Mouse (Mus musculus): ENCODE results near the gene Lrrc1.

Gene Lrrc1

DNA sequence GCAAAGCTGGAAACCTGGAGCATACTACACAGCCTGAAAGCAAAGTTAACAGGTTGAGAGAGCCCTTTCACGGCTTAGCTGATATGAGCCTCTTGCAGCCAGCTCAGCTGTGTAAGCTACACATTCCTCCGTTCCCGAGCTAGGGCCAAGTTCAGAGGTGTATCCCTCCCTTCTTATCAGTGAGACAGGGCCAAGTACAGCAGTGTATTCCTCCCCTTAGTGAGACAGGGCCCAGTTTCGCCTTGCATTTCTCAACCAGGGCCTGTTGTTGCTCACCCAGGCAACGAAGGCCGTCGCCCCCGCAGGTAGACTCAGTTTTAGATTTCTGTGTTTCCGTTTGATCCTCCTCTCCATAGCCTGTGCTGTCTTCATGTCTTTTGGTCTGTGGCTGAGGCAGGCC, 11.8 kb upstream of the Lrrc1 start:
- Histone ChIP-seq H3K4me3 (replicated peaks; ENCODE audit: low read length) (no peak overlapping the region), H3K36me3 (ENCODE audit: insufficient read depth, low read length) (no peaks in the 10 kb centered on the region), H3K4me1 (replicated peaks; ENCODE audit: low read depth, low read length) (no peaks in the 10 kb centered on the region), H3K9me3 (ENCODE audit: low read length) (peaks cover 4% of the 10 kb centered on the region; the same call in 1 of the 2 replicates), H3K27me3 (ENCODE audit: insufficient read depth, low read length) (peaks cover 6% of the 10 kb centered on the region)
- TF ChIP-seq NANOG (IDR thresholded peaks at IDR 0.05; ENCODE audit: borderline replicate concordance, low read length) (no peak), CTCF (conservative IDR thresholded peaks at IDR 0.05; ENCODE audit: low read length) (no peak), POU5F1 (IDR thresholded peaks at IDR 0.05; ENCODE audit: borderline replicate concordance, low read length) (no peak)

DNA sequence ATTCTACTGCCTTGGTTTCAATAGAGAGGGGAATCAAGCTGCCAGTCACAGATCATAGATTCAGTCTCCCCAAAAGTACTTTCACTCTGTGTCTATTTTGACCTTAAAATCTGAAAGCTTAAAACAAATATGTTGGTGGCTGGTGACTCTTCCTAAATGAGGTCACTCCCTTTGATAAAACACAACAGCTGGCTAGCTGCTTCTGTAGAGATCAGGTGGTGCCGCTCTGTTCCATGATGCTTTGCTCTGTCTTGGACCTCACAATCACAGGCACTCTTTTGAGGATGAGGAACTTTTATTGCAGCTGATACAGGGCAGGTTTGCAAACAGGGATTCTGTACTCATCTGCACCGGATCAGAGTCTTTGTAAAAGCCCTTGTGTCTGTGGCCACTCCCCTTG, 8.8 kb upstream of the Lrrc1 start:
- H3K36me3 ChIP-seq (ENCODE audit: insufficient read depth, low read length) = no peaks in the 10 kb centered on the region
- TF ChIP-seq POU5F1 (IDR thresholded peaks at IDR 0.05; ENCODE audit: borderline replicate concordance, low read length) = no peak
- TF ChIP-seq CTCF (conservative IDR thresholded peaks at IDR 0.05; ENCODE audit: low read length) = no peak
- TF ChIP-seq NANOG (IDR thresholded peaks at IDR 0.05; ENCODE audit: borderline replicate concordance, low read length) = no peak
- no peak overlapping the region for H3K4me3 ChIP-seq (replicated peaks; ENCODE audit: low read length)
- H3K9me3 ChIP-seq (ENCODE audit: low read length) = no peaks in the 10 kb centered on the region
- H3K4me1 ChIP-seq (replicated peaks; ENCODE audit: low read depth, low read length) = no peaks in the 10 kb centered on the region
- H3K27me3 ChIP-seq (ENCODE audit: insufficient read depth, low read length) = peaks cover 6% of the 10 kb centered on the region

DNA sequence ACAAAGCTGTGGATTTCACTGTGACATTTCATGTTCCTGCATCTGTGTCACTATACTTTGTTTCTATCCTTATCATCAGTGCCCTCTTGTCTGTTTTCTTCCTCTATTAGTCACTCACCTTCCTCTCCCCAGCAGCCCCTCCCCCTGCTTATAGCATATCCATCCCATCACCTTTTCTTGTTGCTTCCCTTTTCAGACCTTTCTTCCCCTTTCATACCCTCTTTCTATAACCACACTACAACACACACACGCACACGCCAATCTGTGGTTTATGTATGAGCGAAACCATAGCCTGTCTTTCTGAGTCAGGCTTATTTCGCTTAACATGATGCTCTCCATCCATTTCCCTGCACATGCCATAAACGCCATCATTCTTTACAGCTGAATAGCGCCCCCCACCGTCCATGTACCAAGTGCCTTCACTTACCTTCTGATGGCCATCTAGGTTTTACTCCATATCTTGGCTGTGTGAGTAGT, 6.4 kb upstream of the Lrrc1 start:
- no peaks in the 10 kb centered on the region for H3K36me3 ChIP-seq (ENCODE audit: insufficient read depth, low read length)
- H3K4me3 ChIP-seq (replicated peaks; ENCODE audit: low read length) = no peak overlapping the region
- H3K9me3 ChIP-seq (ENCODE audit: low read length) = no peaks in the 10 kb centered on the region
- peaks cover 13% of the 10 kb centered on the region for H3K27me3 ChIP-seq (ENCODE audit: insufficient read depth, low read length)
- peak; percentile 53 for TF ChIP-seq CTCF (conservative IDR thresholded peaks at IDR 0.05; ENCODE audit: low read length)
- TF ChIP-seq NANOG (IDR thresholded peaks at IDR 0.05; ENCODE audit: borderline replicate concordance, low read length) = no peak
- H3K4me1 ChIP-seq (replicated peaks; ENCODE audit: low read depth, low read length) = 0 out of 2 replicates have a peak, but pooled peaks cover under 1% of the 10 kb centered on the region

DNA sequence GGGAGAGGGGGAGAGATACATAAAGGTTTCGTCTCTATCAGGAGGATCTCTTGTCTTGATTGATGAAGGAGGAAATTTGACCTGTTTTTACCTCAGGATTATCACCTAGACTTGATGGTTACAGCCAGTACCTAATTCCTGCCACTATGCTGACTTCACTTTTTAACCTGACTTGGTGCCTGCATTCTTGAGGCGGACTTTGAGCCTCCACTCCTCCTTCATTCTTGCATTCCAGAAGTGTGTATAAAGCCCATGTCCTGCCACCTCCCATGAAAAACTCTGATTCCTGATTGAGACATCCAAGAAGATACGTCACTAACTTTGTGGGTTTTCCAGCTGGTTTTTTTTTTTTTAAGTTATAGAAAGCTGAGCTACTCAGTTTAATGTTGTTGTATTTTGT, 1.3 kb upstream of the Lrrc1 start:
- Histone ChIP-seq H3K4me3 (replicated peaks; ENCODE audit: low read length) (no peak overlapping the region), H3K27me3 (ENCODE audit: insufficient read depth, low read length) (peaks cover 34% of the 10 kb centered on the region), H3K4me1 (replicated peaks; ENCODE audit: low read depth, low read length) (peaks cover 27% of the 10 kb centered on the region), H3K36me3 (ENCODE audit: insufficient read depth, low read length) (no peaks in the 10 kb centered on the region), H3K9me3 (ENCODE audit: low read length) (no peaks in the 10 kb centered on the region)
- no peak for TF ChIP-seq NANOG (IDR thresholded peaks at IDR 0.05; ENCODE audit: borderline replicate concordance, low read length)
- no peak for TF ChIP-seq POU5F1 (IDR thresholded peaks at IDR 0.05; ENCODE audit: borderline replicate concordance, low read length)
- TF ChIP-seq CTCF (conservative IDR thresholded peaks at IDR 0.05; ENCODE audit: low read length) = peak; percentile 20; the same call in 1 of the 2 replicates

DNA sequence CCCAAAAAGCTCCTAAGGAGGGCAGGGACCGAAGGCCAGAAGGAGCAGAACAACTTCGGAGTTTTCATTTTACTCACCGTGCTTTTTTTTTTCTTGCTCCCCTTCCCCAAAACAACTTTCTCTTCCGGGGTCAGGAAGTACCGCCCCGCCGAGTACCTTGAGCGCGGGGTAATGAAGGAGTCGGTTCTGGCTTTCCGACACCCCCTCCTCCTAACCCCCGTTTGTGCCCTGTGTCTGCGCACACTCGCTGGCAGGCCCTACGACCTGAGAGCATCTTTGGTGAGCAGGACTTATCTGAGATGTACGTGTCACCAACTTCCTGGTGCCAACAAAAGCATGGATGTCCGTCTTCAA, 375 bp upstream of the Lrrc1 start:
- no peak for TF ChIP-seq POU5F1 (IDR thresholded peaks at IDR 0.05; ENCODE audit: borderline replicate concordance, low read length)
- TF ChIP-seq NANOG (IDR thresholded peaks at IDR 0.05; ENCODE audit: borderline replicate concordance, low read length) = no peak
- no peak for TF ChIP-seq CTCF (conservative IDR thresholded peaks at IDR 0.05; ENCODE audit: low read length)
- peak overlapping the region; percentile 89 for H3K4me3 ChIP-seq (replicated peaks; ENCODE audit: low read length)
- peaks cover 27% of the 10 kb centered on the region for H3K4me1 ChIP-seq (replicated peaks; ENCODE audit: low read depth, low read length)
- no peaks in the 10 kb centered on the region for H3K9me3 ChIP-seq (ENCODE audit: low read length)
- H3K27me3 ChIP-seq (ENCODE audit: insufficient read depth, low read length) = peaks cover 34% of the 10 kb centered on the region
- no peaks in the 10 kb centered on the region for H3K36me3 ChIP-seq (ENCODE audit: insufficient read depth, low read length)

DNA sequence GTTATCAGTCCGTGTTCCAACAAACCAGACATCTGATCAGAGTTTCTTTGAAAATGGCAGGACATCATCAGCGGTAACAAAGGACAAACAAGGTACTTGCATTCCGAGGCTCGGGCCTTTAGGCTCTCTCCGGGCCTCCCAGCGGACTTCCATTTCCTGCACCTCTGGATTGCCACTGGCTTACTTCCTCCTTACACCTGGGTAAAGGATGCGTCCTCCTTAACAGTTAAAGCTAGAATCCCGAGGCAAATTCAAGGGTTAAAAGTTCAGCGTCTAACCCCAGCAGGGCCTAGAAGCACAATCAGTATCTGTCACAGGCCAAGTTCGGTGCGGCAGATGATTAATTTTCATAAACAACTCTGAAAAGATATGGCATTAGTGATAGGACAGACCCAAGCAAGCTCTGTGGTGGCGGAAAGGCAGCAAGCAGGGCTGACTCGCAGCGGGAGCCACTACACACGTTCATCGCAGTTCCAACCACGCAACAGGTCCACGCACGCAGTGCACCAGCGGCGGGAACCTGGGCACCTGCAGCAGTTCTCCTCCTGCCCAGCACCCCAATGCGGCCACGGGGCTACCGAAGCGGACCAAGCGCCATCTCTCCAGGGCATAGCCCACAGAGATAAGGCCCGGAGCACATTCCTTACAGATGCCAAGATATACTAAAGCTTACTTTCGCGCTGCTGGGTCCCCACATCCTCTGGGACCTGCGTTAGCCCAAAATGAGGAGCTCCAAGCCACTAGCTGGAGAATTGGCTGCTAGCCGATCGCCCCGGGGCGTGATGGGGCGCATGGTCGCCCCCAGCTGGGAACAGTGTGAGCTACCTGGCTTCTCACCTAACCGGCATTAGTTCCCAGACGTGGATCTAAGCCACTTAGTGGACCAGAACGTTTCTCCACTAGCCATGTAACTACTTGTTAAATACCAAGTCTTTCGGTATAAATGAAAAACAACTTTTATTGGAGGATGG, 1.0 kb downstream of the Lrrc1 start:
- Histone ChIP-seq H3K9me3 (ENCODE audit: low read length) (no peaks in the 10 kb centered on the region), H3K27me3 (ENCODE audit: insufficient read depth, low read length) (peaks cover 34% of the 10 kb centered on the region), H3K36me3 (ENCODE audit: insufficient read depth, low read length) (no peaks in the 10 kb centered on the region), H3K4me1 (replicated peaks; ENCODE audit: low read depth, low read length) (peaks cover 32% of the 10 kb centered on the region), H3K4me3 (replicated peaks; ENCODE audit: low read length) (peak overlapping the region; percentile 89)
- TF ChIP-seq POU5F1 (IDR thresholded peaks at IDR 0.05; ENCODE audit: borderline replicate concordance, low read length) (no peak), NANOG (IDR thresholded peaks at IDR 0.05; ENCODE audit: borderline replicate concordance, low read length) (no peak), CTCF (conservative IDR thresholded peaks at IDR 0.05; ENCODE audit: low read length) (no peak)

DNA sequence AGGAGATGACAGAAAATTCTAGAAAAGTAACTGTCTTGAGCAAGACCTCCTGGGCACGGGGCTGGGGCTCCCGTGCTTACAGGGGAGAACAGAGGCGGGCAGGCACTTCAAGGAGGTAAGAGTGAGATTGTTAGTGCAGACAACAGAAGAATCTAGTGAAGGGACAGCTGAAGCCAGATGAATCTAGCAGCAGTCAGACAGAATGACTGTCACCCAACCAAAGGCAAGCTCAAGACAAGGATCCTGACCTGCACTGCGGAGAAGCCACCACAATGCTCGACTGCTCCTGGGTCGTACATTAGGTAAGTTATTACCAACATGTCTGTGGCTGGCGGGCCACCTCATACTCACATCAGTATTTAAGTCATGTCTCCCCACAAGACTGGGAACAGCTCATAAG, 3.1 kb downstream of the Lrrc1 start:
- TF ChIP-seq CTCF (conservative IDR thresholded peaks at IDR 0.05; ENCODE audit: low read length) (no peak), NANOG (IDR thresholded peaks at IDR 0.05; ENCODE audit: borderline replicate concordance, low read length) (no peak), POU5F1 (IDR thresholded peaks at IDR 0.05; ENCODE audit: borderline replicate concordance, low read length) (no peak)
- Histone ChIP-seq H3K36me3 (ENCODE audit: insufficient read depth, low read length) (no peaks in the 10 kb centered on the region), H3K4me3 (replicated peaks; ENCODE audit: low read length) (no peak overlapping the region), H3K27me3 (ENCODE audit: insufficient read depth, low read length) (peaks cover 29% of the 10 kb centered on the region), H3K9me3 (ENCODE audit: low read length) (no peaks in the 10 kb centered on the region), H3K4me1 (replicated peaks; ENCODE audit: low read depth, low read length) (peaks cover 44% of the 10 kb centered on the region)

DNA sequence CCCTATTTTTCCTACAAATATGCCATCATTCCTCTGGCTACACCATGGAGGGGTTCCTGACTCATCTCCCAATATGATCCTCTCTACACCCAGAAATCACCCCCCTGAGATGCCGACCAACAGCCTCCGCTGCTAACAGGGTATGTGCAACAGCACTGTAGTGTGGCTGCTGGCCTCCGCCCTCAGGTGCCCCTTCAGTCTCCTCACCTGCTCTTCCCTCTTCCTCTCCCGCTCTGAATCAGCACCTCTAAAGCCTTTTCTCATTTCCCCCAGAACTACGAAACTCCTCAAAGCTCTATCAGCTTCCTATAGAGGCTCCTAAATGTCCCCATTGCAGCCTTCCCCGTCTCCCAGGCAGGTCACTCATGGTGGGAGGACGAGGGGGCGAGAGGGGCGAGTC, 5.4 kb downstream of the Lrrc1 start:
- H3K4me3 ChIP-seq (replicated peaks; ENCODE audit: low read length) = no peak overlapping the region
- H3K27me3 ChIP-seq (ENCODE audit: insufficient read depth, low read length) = peaks cover 19% of the 10 kb centered on the region
- no peak for TF ChIP-seq POU5F1 (IDR thresholded peaks at IDR 0.05; ENCODE audit: borderline replicate concordance, low read length)
- TF ChIP-seq NANOG (IDR thresholded peaks at IDR 0.05; ENCODE audit: borderline replicate concordance, low read length) = no peak
- TF ChIP-seq CTCF (conservative IDR thresholded peaks at IDR 0.05; ENCODE audit: low read length) = no peak
- peaks cover 57% of the 10 kb centered on the region for H3K4me1 ChIP-seq (replicated peaks; ENCODE audit: low read depth, low read length)
- H3K36me3 ChIP-seq (ENCODE audit: insufficient read depth, low read length) = no peaks in the 10 kb centered on the region
- H3K9me3 ChIP-seq (ENCODE audit: low read length) = no peaks in the 10 kb centered on the region
